Mouse (Mus musculus) c-Kit-positive CD71-positive TER-119-positive erythroid progenitor cells, embryonic 14.5 days (primary cell): ENCODE data around the gene Kdm4a.

Experiments used
- DNase-seq: peaks from one replicate; pipeline ENCODE4 v3.0.0-alpha.2; 2013; ENCODE audit warnings: low spot score

Gene Kdm4a

DNA sequence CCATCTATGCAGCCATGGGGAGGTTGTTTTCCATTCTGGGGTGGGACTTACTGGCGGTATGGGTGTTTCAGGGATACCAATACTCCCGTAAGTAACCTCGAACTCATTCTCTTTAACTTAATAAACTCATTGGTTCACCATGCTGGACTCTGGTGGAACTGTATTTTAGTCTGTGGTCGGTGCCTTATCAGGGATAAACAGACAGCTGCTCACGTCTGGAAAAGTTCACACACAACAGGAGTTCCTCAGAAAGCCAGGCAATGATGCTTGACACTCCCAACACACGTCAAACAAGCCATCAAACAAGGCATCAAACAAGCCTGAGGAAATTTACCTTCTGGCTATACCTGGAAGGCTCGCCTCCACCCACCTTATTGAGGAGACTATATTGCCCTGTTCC, 64.7 kb downstream of the Kdm4a start:
- no peak for DNase-seq

DNA sequence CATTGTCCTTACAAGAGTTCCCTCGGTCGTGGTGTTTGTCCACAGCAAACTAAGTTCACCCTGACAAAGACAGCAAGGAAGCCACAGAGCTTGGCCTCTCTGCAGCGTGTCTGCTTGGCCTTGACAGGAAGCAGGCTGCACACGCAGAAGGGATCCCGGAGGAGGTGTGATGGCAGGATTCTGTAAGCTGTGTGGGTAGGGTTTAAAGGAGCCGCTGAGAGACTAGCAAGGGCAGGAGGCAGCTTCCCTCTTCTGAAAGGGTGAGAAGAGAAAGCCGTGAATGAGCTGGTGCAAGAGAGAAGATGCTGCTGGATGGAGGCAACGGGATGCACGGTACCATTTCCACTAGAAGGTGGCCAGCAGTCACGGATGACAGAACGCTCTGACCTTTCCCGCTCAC, 67.2 kb downstream of the Kdm4a start:
- DNase-seq: no peak

DNA sequence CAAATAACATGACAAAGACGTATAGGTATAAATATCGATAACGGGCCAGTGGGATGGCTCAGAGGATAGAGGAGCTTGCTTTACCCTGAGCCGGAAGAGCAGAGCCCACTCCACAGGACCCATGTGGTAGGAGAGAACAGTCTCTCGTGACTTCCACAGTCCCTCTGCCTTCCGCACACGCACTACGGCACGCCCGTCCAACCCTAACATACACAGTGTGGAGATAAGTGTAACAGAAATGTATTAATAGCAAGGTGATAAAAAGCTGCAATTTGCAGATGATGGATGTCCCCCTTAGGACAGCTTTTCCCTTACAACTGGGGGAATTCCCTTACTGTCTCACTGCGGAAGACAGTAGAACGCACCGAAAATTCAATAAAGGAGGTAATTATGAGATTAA, 70.2 kb downstream of the Kdm4a start:
- DNase-seq: peak; percentile 35

DNA sequence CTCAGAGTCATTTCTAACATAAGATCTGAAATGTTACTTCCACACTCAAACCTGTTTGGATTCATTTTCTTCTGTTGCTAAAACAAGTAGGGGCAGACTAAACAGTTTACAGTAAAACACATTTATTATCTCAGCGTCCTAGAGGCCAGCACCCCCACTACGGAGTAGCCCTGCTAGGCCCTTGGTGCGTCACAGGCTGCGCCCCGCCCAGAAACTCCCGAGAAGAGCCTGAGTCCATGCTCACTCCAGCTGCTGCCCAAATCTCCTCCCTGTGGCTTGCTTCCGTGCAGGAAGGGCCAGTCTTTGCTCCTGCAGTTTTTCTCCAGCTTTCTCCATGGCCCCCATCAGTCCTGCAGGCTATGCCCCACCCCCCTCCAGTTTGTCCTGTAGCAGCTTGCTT, 71.1 kb downstream of the Kdm4a start:
- no peak for DNase-seq

DNA sequence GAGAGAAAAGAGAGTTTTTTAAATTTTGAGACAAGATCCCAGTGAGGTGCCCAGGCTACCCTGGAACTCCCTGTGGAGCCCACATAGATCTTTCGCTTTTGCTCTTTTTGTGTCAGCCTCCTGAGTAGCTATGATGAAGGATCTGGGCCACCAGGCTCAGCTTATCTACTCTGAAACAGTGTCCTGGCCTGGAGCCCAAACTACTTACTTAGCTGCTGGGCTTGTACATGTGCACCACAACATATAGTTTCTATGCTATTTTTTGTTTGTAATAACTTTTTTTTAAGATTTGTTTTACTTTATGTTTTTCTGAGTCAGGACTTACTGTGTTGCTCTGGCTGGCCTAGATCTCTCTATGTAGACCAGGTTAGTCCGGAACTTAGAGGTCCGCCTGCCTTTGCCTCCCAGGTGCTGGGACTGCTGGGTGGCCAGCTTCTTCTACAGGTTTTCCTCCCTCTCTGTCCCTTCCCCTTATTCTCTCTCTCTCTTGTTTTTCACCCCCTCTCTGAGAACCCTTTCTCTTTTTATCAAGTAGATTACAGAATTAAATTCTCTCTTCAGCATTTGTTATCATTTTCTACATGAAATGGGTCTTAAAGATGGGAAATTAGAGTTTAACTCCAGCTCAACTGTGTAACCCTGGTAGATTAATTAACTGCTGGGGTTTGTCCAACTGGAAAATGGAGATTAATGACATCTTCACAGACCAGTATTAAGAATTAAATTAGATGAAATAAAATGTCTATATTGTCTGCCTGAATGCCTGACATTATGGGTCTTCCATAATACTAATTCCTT, 74.4 kb downstream of the Kdm4a start:
- peak; percentile 51 for DNase-seq

DNA sequence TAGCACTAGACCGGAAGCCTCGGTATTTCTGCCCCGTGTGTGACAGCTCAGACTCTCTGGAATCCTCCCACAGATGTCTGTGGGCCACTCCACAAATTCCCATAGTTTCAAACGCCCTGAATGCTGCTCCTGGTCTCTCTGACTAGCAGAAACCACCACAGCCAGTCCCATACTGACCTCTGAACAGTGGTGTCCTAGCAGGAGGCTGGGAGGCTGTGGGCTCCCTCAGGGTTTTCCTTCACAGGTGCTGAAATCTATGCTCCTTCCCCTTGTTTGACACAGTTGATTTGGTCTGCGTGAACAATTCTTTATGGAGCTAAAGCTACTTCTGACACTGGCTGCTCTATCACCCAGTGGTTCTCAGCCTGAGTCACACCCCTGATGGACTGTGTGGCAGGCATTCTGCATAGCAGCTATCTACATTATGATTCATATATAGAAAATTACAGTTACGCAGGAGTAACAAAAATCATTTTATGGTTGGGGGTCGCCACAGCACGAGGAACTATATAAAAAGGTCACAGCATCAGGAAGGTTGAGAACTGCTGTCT, 76.5 kb downstream of the Kdm4a start:
- no peak for DNase-seq

DNA sequence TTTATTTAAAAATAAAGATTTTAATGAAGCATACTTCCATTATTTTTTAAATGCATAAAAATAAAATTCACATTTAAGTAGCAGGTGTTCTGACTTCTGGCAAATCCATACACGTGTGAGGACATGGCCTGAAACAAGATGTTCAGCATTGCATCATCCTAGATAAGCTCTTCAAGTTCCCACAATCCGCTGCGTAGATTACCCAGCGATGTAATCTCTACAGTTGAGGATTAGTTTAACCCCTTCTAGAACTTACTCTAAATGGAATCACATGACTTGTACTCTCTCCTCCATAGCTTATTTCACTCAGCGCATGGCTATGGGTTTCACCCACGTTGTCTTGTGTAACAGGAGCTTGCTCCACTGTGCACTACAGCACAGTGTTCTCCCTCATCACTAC, 78.3 kb downstream of the Kdm4a start:
- no peak for DNase-seq

DNA sequence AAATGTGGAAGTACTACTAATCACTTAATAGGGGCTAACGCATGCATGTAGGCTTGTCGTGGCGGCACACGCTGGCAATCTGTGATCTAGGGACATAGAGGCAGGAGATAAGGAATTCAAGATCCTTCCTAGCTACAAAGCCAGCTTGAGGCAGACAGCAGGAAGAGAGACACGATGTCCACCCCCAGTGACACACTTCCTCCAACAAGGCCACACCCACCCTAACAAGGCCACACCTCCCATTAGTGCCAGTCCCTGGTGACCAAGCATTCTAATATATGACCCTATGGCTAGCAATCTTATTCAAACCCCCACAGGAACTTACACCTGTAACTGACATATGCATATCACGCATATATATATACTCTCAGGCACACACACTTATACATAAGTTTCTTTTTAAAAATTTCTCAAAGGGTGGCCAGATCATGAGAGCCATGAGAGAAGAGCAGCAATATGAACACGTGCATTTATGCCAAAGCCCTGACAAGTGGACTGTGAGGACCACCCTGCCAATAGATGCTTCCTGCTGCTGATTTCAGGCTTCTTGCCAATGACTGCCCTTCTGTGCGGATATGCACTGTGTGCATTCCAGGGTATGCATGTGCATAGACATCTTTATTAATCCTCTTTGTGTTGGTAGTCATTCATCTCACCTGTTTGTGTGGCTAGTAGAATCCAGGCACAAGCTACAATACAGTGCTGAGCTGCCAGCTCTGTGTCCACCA, 80.0 kb downstream of the Kdm4a start:
- DNase-seq: no peak

DNA sequence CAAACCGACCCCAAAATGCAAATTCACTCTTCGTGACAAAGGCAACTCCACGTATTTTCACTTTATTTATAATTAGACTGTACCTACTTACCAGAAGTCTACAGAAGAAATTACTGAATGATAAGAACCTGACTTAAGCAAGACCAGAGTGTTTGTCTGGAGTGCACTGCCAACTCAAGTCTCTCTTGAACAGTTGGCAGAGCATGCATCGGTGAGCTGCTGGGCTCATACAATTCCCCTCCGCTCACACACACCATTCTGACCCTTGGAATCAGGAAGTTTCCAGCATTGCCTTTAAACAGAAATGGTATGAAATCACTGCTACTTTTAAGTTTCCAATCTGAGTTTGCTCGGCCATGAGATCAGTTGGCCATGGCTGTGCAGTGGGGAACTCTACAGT, 81.3 kb downstream of the Kdm4a start:
- no peak for DNase-seq

DNA sequence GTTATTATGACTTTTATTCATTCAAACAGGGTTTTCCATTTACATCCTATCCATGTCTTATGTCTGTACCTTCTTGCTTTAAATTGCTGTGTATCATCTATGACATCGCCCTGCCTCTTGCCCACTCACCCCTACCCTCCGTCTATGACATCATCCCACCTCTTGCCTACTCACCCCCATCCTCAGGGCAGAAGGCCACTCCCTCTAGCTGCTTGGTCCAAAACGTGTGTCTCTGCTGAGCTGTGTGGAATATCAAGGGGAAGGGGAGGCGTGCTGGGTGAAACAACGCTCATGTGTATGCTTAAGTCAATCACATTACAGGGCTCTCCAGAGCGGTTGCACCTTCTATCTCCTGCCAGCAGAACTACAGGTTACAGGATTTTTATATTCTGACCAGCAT, 83.8 kb downstream of the Kdm4a start:
- DNase-seq: no peak

DNA sequence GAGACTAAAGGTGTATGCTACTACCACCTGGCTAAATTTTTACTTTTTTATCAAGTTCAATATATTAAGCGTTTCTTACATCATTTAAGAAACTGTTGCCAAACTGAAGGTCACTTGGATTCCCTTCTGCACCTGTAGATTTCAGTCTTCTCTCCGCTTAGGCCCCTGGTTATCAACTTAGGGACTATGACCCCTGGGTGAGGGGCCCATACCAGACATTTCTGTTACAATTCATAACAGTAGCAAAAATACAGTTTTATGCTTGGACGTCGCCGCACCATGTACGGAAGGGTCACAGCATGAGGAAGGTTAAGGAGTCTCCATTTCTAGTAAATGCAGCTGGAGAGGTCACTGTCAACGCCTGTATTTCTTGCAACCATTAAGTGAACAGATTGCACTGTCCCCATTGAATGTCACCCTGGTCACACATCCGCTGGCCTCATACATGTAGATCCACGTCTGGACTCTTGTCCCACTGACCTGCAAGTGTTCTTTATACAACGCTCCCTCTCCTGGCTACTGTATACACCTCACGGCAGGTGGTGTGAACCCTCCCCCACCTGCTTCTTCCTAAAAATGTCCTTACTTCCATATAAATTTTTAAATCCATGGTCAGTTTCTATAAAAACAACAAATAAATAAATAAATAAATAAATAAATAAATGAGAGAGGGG, 86.9 kb downstream of the Kdm4a start:
- DNase-seq: no peak

DNA sequence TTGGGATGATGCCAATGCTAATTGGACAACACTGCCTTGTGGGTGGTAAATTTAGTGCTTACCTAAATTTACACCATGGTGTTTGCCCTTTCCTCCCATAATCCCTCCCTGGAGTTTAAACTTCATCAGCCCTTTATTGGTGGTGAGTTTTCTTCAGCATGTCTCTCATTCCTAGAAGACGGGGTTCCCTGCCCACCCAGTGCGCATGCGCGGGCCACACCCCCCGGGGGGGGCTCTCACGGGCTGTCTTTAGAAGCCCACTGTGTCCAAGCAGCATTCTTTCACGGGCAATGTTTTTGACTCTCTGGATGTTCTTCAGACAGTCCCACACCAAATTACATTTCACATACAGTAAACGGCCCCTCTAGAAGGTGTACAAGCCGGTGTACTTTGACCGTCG, 89.4 kb downstream of the Kdm4a start:
- no peak for DNase-seq

DNA sequence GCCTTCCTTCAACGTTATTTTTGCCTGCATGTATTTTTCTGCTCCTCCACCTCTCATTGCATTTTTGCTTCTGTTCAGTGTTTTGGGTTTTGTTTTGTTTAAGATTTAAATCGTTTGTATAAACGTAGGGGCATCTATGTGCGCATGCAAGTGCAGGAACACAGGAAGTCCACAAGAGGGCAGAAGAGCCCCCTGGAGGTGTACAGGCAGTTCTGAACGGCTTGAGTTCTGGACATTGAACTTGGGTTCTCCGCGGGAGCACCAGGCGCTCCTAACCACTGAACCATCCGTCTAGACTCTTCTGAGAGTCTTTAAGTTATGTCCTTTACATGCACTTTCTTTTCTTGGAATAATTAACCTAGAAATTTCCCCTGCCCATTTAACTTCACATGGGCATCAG, 89.9 kb downstream of the Kdm4a start:
- no peak for DNase-seq

DNA sequence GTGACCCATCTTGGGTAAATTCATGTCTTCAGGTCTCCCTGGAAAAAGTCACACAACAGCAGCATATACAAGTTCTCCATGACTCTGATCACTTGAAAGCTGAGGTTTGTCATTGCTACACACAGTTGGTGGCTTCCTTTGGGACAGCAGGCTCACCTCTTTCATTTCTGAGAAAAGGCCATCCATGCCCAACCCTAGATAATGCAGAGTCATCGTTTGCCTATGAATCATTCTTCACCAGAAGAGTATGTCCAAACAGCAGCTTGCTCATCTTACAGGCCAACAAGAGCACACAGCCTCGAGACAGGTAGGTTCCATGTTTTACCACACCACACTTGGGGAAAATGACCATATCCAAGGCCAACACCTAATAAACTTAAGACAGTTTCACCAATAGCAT, 91.1 kb downstream of the Kdm4a start:
- no peak for DNase-seq
